In the genomic region with DNA sequence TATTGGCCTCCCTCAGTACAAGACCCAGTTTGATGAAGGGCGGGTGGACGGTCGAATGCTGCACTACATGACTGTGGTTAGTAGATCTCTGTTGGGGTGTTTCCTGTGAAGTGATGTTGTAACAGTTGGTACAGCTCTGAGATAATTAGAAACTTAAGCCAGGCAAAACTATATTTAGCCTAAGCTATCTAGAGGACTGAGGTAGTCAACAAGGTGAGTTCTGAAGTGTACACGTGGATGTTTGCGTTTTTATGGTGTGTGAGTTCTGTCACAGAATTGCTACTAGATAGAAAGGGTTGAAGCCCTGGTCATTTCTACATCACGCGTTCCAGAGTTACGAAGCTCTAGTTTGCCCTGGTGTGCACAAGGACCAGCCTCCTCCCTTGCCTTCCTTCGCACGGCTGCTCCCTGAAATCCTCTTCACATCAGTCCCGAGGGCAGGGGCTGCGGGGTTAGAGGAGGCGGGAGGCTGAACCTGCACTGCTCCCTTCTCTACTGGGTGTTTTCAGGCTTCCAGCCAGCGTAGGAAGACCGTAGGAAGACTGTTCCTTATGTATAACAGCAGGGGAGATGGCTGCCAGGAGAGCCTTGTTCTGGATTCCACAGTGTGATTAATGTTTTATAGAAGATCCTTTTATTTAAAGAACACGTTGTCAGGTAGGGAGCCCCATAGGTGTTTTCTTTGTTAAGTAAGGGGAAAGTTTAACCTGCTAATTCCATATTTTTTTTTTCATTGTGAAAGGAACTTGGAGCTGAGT, we compare ENCODE assay signal across 19 mouse cellular contexts. TPM values are rescaled to one million over a fixed set of nuclear protein-coding genes. Genes with fewer than 3 reads are reported as not detected.
DNase-seq lines count a peak whose midpoint lies in the region; ATAC-seq and TF ChIP-seq lines count a peak whose summit lies in the region.
"Had no signal": no experiment of that assay in that cellular context is flagged by ENCODE, and none has a peak within 500 bp of the region (broad histone marks: within the 10 kb centered on the region; RNA-seq: fewer than 3 reads in every experiment).

No protein-coding gene starts in this region.

- H3K36me3 ChIP-seq in heart, embryonic 11.5 days (ENCODE audit: control insufficient read depth, insufficient read depth, low read length): peaks cover 18% of the 10 kb centered on the region
- H3K36me3 ChIP-seq in testis, adult 2 months (ENCODE audit: control insufficient read depth, insufficient read depth, low read length): no peaks in the 10 kb centered on the region; the same call in 1 of the 2 replicates

- TF ChIP-seq POLR2A in testis, adult 2 months (IDR thresholded peaks at IDR 0.05; ENCODE audit: control insufficient read depth, low read depth, low read length): no peak

- H3K4me3 ChIP-seq in heart, embryonic 11.5 days (ENCODE audit: low read depth, low read length): no peak overlapping the region
- no peak overlapping the region for H3K4me3 ChIP-seq in testis, adult 2 months (ENCODE audit: control insufficient read depth, low read depth, low read length)
- no peak overlapping the region for H3K4me3 ChIP-seq in layer of hippocampus, adult 2 months
- H3K4me3 ChIP-seq: embryonic facial prominence, embryonic 15.5 days; forebrain, embryonic 12.5 days; hindbrain, embryonic 10.5 days; kidney, embryonic 15.5 days; left cerebral cortex, adult 2 months; limb, embryonic 13.5 days; myocyte had no signal

- H3K27me3 ChIP-seq in heart, embryonic 11.5 days (ENCODE audit: control insufficient read depth, insufficient read depth, low read length): no peaks in the 10 kb centered on the region
- no peaks in the 10 kb centered on the region for H3K27me3 ChIP-seq in testis, adult 2 months (ENCODE audit: control insufficient read depth, insufficient read depth, low read length)
- H3K27me3 ChIP-seq: CH12.LX; embryonic facial prominence, embryonic 15.5 days; forebrain, embryonic 12.5 days; kidney, embryonic 15.5 days; limb, embryonic 13.5 days had no signal

- no peak for TF ChIP-seq CTCF in testis, adult 2 months (IDR thresholded peaks at IDR 0.05; ENCODE audit: control insufficient read depth, insufficient read depth, insufficient replicate concordance, low read depth, low read length)
- no peak for TF ChIP-seq CTCF in layer of hippocampus, adult 2 months (conservative IDR thresholded peaks at IDR 0.05)

- no peak overlapping the region for H3K4me2 ChIP-seq in heart, embryonic 11.5 days
- H3K4me2 ChIP-seq: embryonic facial prominence, embryonic 15.5 days; forebrain, embryonic 12.5 days; kidney, embryonic 15.5 days; limb, embryonic 13.5 days; midbrain, embryonic 11.5 days had no signal

- no peak overlapping the region for H3K27ac ChIP-seq in heart, embryonic 11.5 days (ENCODE audit: low read depth, low read length)
- H3K27ac ChIP-seq in testis, adult 2 months (ENCODE audit: control insufficient read depth, insufficient read depth, low read depth, low read length): peak overlapping the region; percentile 61
- H3K27ac ChIP-seq in layer of hippocampus, adult 2 months: no peak overlapping the region
- H3K27ac ChIP-seq: embryonic facial prominence, embryonic 15.5 days; forebrain, embryonic 12.5 days; hindbrain, embryonic 10.5 days; kidney, embryonic 15.5 days; left cerebral cortex, adult 2 months; limb, embryonic 13.5 days had no signal

- 81% methylated on average over 16 of the region's 16 CpGs for WGBS in heart, embryonic 11.5 days (ENCODE audit: insufficient replicate concordance)

- no peak overlapping the region for H3K9ac ChIP-seq in heart, embryonic 11.5 days (ENCODE audit: low read depth, low read length)
- H3K9ac ChIP-seq: embryonic facial prominence, embryonic 15.5 days; forebrain, embryonic 12.5 days; kidney, embryonic 15.5 days; limb, embryonic 13.5 days had no signal

- no peak for ATAC-seq in heart, embryonic 11.5 days (replicated peaks; ENCODE audit: insufficient number of reproducible peaks, low FRiP score, low TSS enrichment)
- ATAC-seq: inflammation-experienced regulatory T-cells, adult 6 months had no signal

- no peaks in the 10 kb centered on the region for H3K9me3 ChIP-seq in heart, embryonic 11.5 days (replicated peaks; ENCODE audit: control insufficient read depth, low read length)
- H3K9me3 ChIP-seq: embryonic facial prominence, embryonic 15.5 days; forebrain, embryonic 12.5 days; hindbrain, embryonic 10.5 days; kidney, embryonic 15.5 days; limb, embryonic 13.5 days had no signal

- H3K4me1 ChIP-seq in heart, embryonic 11.5 days (ENCODE audit: control insufficient read depth, insufficient read depth, low read length): peaks cover 2% of the 10 kb centered on the region; the same call in 1 of the 2 replicates
- no peaks in the 10 kb centered on the region; the same call in 1 of the 2 replicates for H3K4me1 ChIP-seq in testis, adult 2 months (ENCODE audit: control insufficient read depth, insufficient read depth, low read length)
- H3K4me1 ChIP-seq: embryonic facial prominence, embryonic 15.5 days; forebrain, embryonic 12.5 days; hindbrain, embryonic 10.5 days; kidney, embryonic 15.5 days; limb, embryonic 13.5 days had no signal

- DNase-seq in adrenal gland, postnatal 10 days: peak; percentile 17
- DNase-seq in adrenal gland, adult 18-20 months (ENCODE audit: low spot score in 2 of 2): no peak
- peak; percentile 48 to 56 for DNase-seq in heart, adult 18-20 months
- no peak for DNase-seq in testis, postnatal 10 days (ENCODE audit: low spot score)
- DNase-seq in layer of hippocampus, adult 2 months (ENCODE audit: low spot score in 2 of 2): no peak
- DNase-seq in kidney, postnatal 10 days: no peak
- DNase-seq: lung, postnatal 36 days had no signal

RNA-seq across cellular contexts. Expression of gene Rep15, which starts 9.8 kb away (rescaled TPM):
- total RNA-seq in adrenal gland, postnatal 10 days (2021): under 1 TPM; 0.72 to 0.97 TPM
- total RNA-seq in adrenal gland, adult 18-20 months (2021): under 1 TPM; 0.66 to 0.99 TPM
- 1 to 10 TPM in 1 of 2 experiments, under 1 TPM in 1; 0.95 to 1.2 TPM for total RNA-seq in heart, adult 18-20 months (2021)
- polyA plus RNA-seq in heart, embryonic 11.5 days (2014; fragmentation: Nextera tagmentation; extraction: Ambion mirVana): 1.1 and 1.3 TPM in 2 replicates
- polyA plus RNA-seq in testis, adult 2 months (2012; rRNA removed): 0.10 TPM in 2 replicates
- 1 to 10 TPM; 1.1 to 2.1 TPM for total RNA-seq in layer of hippocampus, adult 2 months (2021)

RNA-seq across cellular contexts. Expression of gene Mrps35, which starts 20.0 kb away (rescaled TPM):
- 100 to 1,000 TPM; 149 to 161 TPM for total RNA-seq in adrenal gland, postnatal 10 days (2021)
- total RNA-seq in adrenal gland, adult 18-20 months (2021): 100 to 1,000 TPM in 1 of 2 experiments, 10 to 100 TPM in 1; 80.3 to 102 TPM
- total RNA-seq in heart, adult 18-20 months (2021): 100 to 1,000 TPM; 170 to 189 TPM
- polyA plus RNA-seq in heart, embryonic 11.5 days (2014; fragmentation: Nextera tagmentation; extraction: Ambion mirVana): 128 and 135 TPM in 2 replicates
- polyA plus RNA-seq in testis, adult 2 months (2012; rRNA removed): 2.7 and 3.1 TPM in 2 replicates
- 10 to 100 TPM; 41.7 to 54.8 TPM for total RNA-seq in layer of hippocampus, adult 2 months (2021)

Comparison
In these comparisons a context has a peak if more than half of its experiments do, and no peak if none do; other contexts are left out.
1. DNase-seq: peak in adrenal gland, postnatal 10 days (single experiment) and heart, adult 18-20 months (2 of 2); none in adrenal gland, adult 18-20 months (0 of 2), testis, postnatal 10 days (single experiment), layer of hippocampus, adult 2 months (0 of 2) and kidney, postnatal 10 days (single experiment).